Mouse (Mus musculus): ENCODE data around the gene Hist2h3c1.
"Not testable (repeated sequence)": the region's sequence is repeated elsewhere in the genome, so short reads cannot be mapped to it uniquely, and the experiment has no call there.

Gene Hist2h3c1

GRCm38 (mm10) chr3:96284457-96284856 lies 38.0 kb downstream of the Hist2h3c1 start:
- DNase-seq (ENCODE audit: low read depth, low spot score) = no peak

DNA sequence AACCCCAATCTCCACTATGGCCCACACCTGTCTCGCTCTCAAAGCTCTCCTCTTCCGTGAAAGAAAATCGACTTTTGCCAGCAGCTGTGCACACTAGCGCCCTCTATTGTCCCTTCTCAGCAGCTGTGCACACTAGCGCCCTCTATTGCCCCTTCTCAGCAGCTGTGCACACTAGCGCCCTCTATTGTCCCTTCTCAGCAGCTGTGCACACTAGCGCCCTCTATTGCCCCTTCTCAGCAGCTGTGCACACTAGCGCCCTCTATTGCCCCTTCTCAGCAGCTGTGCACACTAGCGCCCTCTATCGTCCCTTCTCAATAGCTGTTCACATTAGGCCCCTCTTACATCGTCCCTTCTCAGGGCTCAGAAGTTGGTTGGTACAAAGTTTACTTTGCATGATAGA lies 40.8 kb downstream of the Hist2h3c1 start:
- DNase-seq (ENCODE audit: low read depth, low spot score) = not testable (repeated sequence)

DNA sequence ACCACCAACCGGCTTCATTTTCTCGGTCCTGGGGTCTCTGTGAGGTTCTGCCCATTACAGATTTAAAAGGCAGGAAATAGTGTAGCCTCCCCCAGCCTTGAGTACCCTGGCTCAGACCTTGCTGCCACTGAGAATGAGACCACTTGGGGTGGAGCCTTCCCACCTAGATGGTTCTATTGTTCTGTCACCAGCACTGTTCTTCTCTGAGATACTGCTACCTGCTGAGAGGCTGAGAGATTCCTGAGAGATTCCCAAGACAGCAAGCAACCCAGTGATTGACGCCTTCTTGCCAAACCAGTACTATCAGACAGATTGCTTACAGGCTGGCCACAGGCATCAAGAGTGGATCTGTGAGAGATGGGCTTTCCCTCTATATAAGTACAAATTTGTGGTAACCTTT lies 42.7 kb downstream of the Hist2h3c1 start:
- DNase-seq (ENCODE audit: low read depth, low spot score) = no peak

- not testable (repeated sequence) for DNase-seq (ENCODE audit: low read depth, low spot score)
Measured at GRCm38 (mm10) chr3:96290727-96291126, 44.2 kb downstream of the Hist2h3c1 start.

- no peak for DNase-seq (ENCODE audit: low read depth, low spot score)
Measured at GRCm38 (mm10) chr3:96292641-96293040, 46.2 kb downstream of the Hist2h3c1 start.

DNA sequence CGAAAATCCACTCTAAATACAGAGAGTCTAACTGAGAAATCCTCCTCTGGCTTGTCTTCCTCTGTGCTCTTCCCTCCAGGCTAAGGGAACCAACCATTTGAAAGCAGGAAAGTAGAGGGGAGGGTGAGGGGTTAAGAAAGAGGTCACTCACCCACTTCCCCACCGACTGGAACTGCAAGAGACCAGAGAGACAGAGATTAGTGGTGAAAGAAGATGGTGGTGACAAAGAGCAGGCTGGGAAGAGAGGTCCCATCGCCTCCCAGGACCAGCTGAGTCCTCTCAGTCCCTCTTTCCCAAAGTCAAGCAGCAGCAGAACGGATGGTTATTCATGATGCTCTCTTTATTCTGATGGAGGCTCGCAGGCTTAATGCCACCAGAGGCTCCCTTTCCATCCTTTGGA lies 46.9 kb downstream of the Hist2h3c1 start:
- no peak for DNase-seq (ENCODE audit: low read depth, low spot score)

GRCm38 (mm10) chr3:96293787-96294186 lies 47.3 kb downstream of the Hist2h3c1 start, which contains the start of gene Fcgr1:
Gene Fcgr1, minus strand, starts transcription at chr3:96293969.
- DNase-seq (ENCODE audit: low read depth, low spot score) = no peak

All from CD4-positive helper T cell, adult 2 months (primary cell).